Mouse (Mus musculus): ENCODE data around the gene Psmc3. TPM values are rescaled to one million over a fixed set of nuclear protein-coding genes. Genes with fewer than 3 reads are reported as not detected.
A peak's percentile ranks its signal among the peaks of the same experiment; 100 is the strongest.

Psmc3 gene
- polyA plus RNA-seq, 1 experiment from 2014 or later = 316 TPM

GRCm38 (mm10) chr2:91068872-91069165 is 15.0 kb downstream of the Psmc3 start:
- Histone ChIP-seq H3K4me2 (peak overlapping the region; percentile 90), H3K36me3 (ENCODE audit: control insufficient read depth, insufficient read depth, low read length) (peaks cover 13% of the 10 kb centered on the region), H3K9ac (ENCODE audit: low read depth, low read length) (peak overlapping the region; percentile 84), H3K27me3 (ENCODE audit: control insufficient read depth, insufficient read depth, low read length) (no peaks in the 10 kb centered on the region), H3K4me3 (ENCODE audit: low read depth, low read length) (peak overlapping the region; percentile 1; the same call in 1 of the 2 replicates), H3K4me1 (ENCODE audit: control insufficient read depth, insufficient read depth, low read length) (peaks cover 19% of the 10 kb centered on the region), H3K27ac (ENCODE audit: low read depth, low read length) (peak overlapping the region; percentile 87; the same call in 1 of the 2 replicates), H3K9me3 (replicated peaks; ENCODE audit: control insufficient read depth, low read length) (no peaks in the 10 kb centered on the region)
- 51% methylated on average over 6 of the region's 6 CpGs for WGBS (ENCODE audit: insufficient replicate concordance)
- ATAC-seq (replicated peaks; ENCODE audit: insufficient number of reproducible peaks, low FRiP score, low TSS enrichment) = no peak

- H3K27me3 ChIP-seq (ENCODE audit: control insufficient read depth, insufficient read depth, low read length) = no peaks in the 10 kb centered on the region
- H3K4me1 ChIP-seq (ENCODE audit: control insufficient read depth, insufficient read depth, low read length) = peaks cover 19% of the 10 kb centered on the region
- H3K36me3 ChIP-seq (ENCODE audit: control insufficient read depth, insufficient read depth, low read length) = peaks cover 7% of the 10 kb centered on the region
- no peaks in the 10 kb centered on the region for H3K9me3 ChIP-seq (replicated peaks; ENCODE audit: control insufficient read depth, low read length)
- H3K27ac ChIP-seq (ENCODE audit: low read depth, low read length) = peak overlapping the region; percentile 87
- 7% methylated on average over 14 of the region's 14 CpGs for WGBS (ENCODE audit: insufficient replicate concordance)
- H3K9ac ChIP-seq (ENCODE audit: low read depth, low read length) = peak overlapping the region; percentile 84
- peak overlapping the region; percentile 69 for H3K4me3 ChIP-seq (ENCODE audit: low read depth, low read length)
- ATAC-seq (replicated peaks; ENCODE audit: insufficient number of reproducible peaks, low FRiP score, low TSS enrichment) = no peak
- peak overlapping the region; percentile 90 for H3K4me2 ChIP-seq
Measured at GRCm38 (mm10) chr2:91069306-91070000, 15.6 kb downstream of the Psmc3 start.

GRCm38 (mm10) chr2:91070076-91070800 is 16.4 kb downstream of the Psmc3 start, which contains the start of gene Slc39a13:
Slc39a13 (minus strand) TSS chr2:91070417.
- Histone ChIP-seq H3K9me3 (replicated peaks; ENCODE audit: control insufficient read depth, low read length) (no peaks in the 10 kb centered on the region), H3K9ac (ENCODE audit: low read depth, low read length) (peak within 1 kb of the TSS; percentile 84), H3K4me3 (ENCODE audit: low read depth, low read length) (peak within 1 kb of the TSS; percentile 69), H3K4me2 (peak within 1 kb of the TSS; percentile 90), H3K27ac (ENCODE audit: low read depth, low read length) (peak within 1 kb of the TSS; percentile 87), H3K27me3 (ENCODE audit: control insufficient read depth, insufficient read depth, low read length) (no peaks in the 10 kb centered on the region), H3K4me1 (ENCODE audit: control insufficient read depth, insufficient read depth, low read length) (peaks cover 19% of the 10 kb centered on the region), H3K36me3 (ENCODE audit: control insufficient read depth, insufficient read depth, low read length) (0 out of 2 replicates have a peak, but pooled peaks cover 2% of the 10 kb centered on the region)
- WGBS (ENCODE audit: insufficient replicate concordance) = under 1% methylated on average over 64 of the region's 69 CpGs
- peak; percentile 94 for ATAC-seq (replicated peaks; ENCODE audit: insufficient number of reproducible peaks, low FRiP score, low TSS enrichment)

- H3K27ac ChIP-seq (ENCODE audit: low read depth, low read length) = peak overlapping the region; percentile 87
- H3K27me3 ChIP-seq (ENCODE audit: control insufficient read depth, insufficient read depth, low read length) = no peaks in the 10 kb centered on the region
- peak overlapping the region; percentile 90 for H3K4me2 ChIP-seq
- H3K9ac ChIP-seq (ENCODE audit: low read depth, low read length) = peak overlapping the region; percentile 84
- WGBS (ENCODE audit: insufficient replicate concordance) = 81% methylated on average over 10 of the region's 10 CpGs
- H3K4me1 ChIP-seq (ENCODE audit: control insufficient read depth, insufficient read depth, low read length) = peaks cover 19% of the 10 kb centered on the region
- 0 out of 2 replicates have a peak, but pooled peaks cover 2% of the 10 kb centered on the region for H3K36me3 ChIP-seq (ENCODE audit: control insufficient read depth, insufficient read depth, low read length)
- no peaks in the 10 kb centered on the region for H3K9me3 ChIP-seq (replicated peaks; ENCODE audit: control insufficient read depth, low read length)
- H3K4me3 ChIP-seq (ENCODE audit: low read depth, low read length) = peak overlapping the region; percentile 69
- no peak for ATAC-seq (replicated peaks; ENCODE audit: insufficient number of reproducible peaks, low FRiP score, low TSS enrichment)
Measured at GRCm38 (mm10) chr2:91071059-91071458, 17.2 kb downstream of the Psmc3 start.

GRCm38 (mm10) chr2:91072092-91072491 is 18.3 kb downstream of the Psmc3 start:
- Histone ChIP-seq H3K4me2 (no peak overlapping the region), H3K36me3 (ENCODE audit: control insufficient read depth, insufficient read depth, low read length) (no peaks in the 10 kb centered on the region), H3K9ac (ENCODE audit: low read depth, low read length) (no peak overlapping the region), H3K27me3 (ENCODE audit: control insufficient read depth, insufficient read depth, low read length) (no peaks in the 10 kb centered on the region), H3K9me3 (replicated peaks; ENCODE audit: control insufficient read depth, low read length) (no peaks in the 10 kb centered on the region), H3K4me3 (ENCODE audit: low read depth, low read length) (no peak overlapping the region), H3K27ac (ENCODE audit: low read depth, low read length) (no peak overlapping the region), H3K4me1 (ENCODE audit: control insufficient read depth, insufficient read depth, low read length) (peaks cover 19% of the 10 kb centered on the region)
- no peak for ATAC-seq (replicated peaks; ENCODE audit: insufficient number of reproducible peaks, low FRiP score, low TSS enrichment)
- WGBS (ENCODE audit: insufficient replicate concordance) = 45% methylated on average over 1 of the region's 1 CpGs

GRCm38 (mm10) chr2:91077957-91078313 is 24.1 kb downstream of the Psmc3 start:
- peaks cover 6% of the 10 kb centered on the region for H3K4me1 ChIP-seq (ENCODE audit: control insufficient read depth, insufficient read depth, low read length)
- no peak for ATAC-seq (replicated peaks; ENCODE audit: insufficient number of reproducible peaks, low FRiP score, low TSS enrichment)
- H3K4me3 ChIP-seq (ENCODE audit: low read depth, low read length) = peak overlapping the region; percentile 51
- no peak overlapping the region for H3K27ac ChIP-seq (ENCODE audit: low read depth, low read length)
- no peaks in the 10 kb centered on the region for H3K27me3 ChIP-seq (ENCODE audit: control insufficient read depth, insufficient read depth, low read length)
- H3K36me3 ChIP-seq (ENCODE audit: control insufficient read depth, insufficient read depth, low read length) = no peaks in the 10 kb centered on the region
- 25% methylated on average over 12 of the region's 12 CpGs for WGBS (ENCODE audit: insufficient replicate concordance)
- H3K9ac ChIP-seq (ENCODE audit: low read depth, low read length) = peak overlapping the region; percentile 79
- no peaks in the 10 kb centered on the region for H3K9me3 ChIP-seq (replicated peaks; ENCODE audit: control insufficient read depth, low read length)
- H3K4me2 ChIP-seq = peak overlapping the region; percentile 81

GRCm38 (mm10) chr2:91078314-91079025 is 24.7 kb downstream of the Psmc3 start:
- H3K4me1 ChIP-seq (ENCODE audit: control insufficient read depth, insufficient read depth, low read length) = peaks cover 6% of the 10 kb centered on the region
- H3K27ac ChIP-seq (ENCODE audit: low read depth, low read length) = no peak overlapping the region
- peak overlapping the region; percentile 81 for H3K4me2 ChIP-seq
- H3K9ac ChIP-seq (ENCODE audit: low read depth, low read length) = peak overlapping the region; percentile 79
- no peaks in the 10 kb centered on the region for H3K9me3 ChIP-seq (replicated peaks; ENCODE audit: control insufficient read depth, low read length)
- WGBS (ENCODE audit: insufficient replicate concordance) = under 1% methylated on average over 30 of the region's 36 CpGs
- ATAC-seq (replicated peaks; ENCODE audit: insufficient number of reproducible peaks, low FRiP score, low TSS enrichment) = peak; percentile 51
- no peaks in the 10 kb centered on the region for H3K36me3 ChIP-seq (ENCODE audit: control insufficient read depth, insufficient read depth, low read length)
- H3K4me3 ChIP-seq (ENCODE audit: low read depth, low read length) = peak overlapping the region; percentile 51
- H3K27me3 ChIP-seq (ENCODE audit: control insufficient read depth, insufficient read depth, low read length) = no peaks in the 10 kb centered on the region

- 22% methylated on average over 5 of the region's 5 CpGs for WGBS (ENCODE audit: insufficient replicate concordance)
- no peaks in the 10 kb centered on the region for H3K27me3 ChIP-seq (ENCODE audit: control insufficient read depth, insufficient read depth, low read length)
- H3K4me2 ChIP-seq = peak overlapping the region; percentile 81
- H3K4me1 ChIP-seq (ENCODE audit: control insufficient read depth, insufficient read depth, low read length) = peaks cover 6% of the 10 kb centered on the region
- H3K27ac ChIP-seq (ENCODE audit: low read depth, low read length) = no peak overlapping the region
- no peaks in the 10 kb centered on the region for H3K36me3 ChIP-seq (ENCODE audit: control insufficient read depth, insufficient read depth, low read length)
- no peak for ATAC-seq (replicated peaks; ENCODE audit: insufficient number of reproducible peaks, low FRiP score, low TSS enrichment)
- no peaks in the 10 kb centered on the region for H3K9me3 ChIP-seq (replicated peaks; ENCODE audit: control insufficient read depth, low read length)
- H3K9ac ChIP-seq (ENCODE audit: low read depth, low read length) = peak overlapping the region; percentile 79
- peak overlapping the region; percentile 51 for H3K4me3 ChIP-seq (ENCODE audit: low read depth, low read length)
Measured at GRCm38 (mm10) chr2:91079026-91079384, 25.2 kb downstream of the Psmc3 start.
